Mouse (Mus musculus) midbrain, embryonic 11.5 days (tissue): ENCODE measurements around the gene Rhox3c. TPM values are rescaled to one million over a fixed set of nuclear protein-coding genes. Genes with fewer than 3 reads are reported as not detected.
"Not testable (repeated sequence)": the region's sequence is repeated elsewhere in the genome, so short reads cannot be mapped to it uniquely, and the experiment has no call there.

Source experiments
- ATAC-seq: fragments of 200-750 bp; cut with Nextera tagmentation; 2 replicates; pipeline ENCODE4 v1.8.0; 2017; ENCODE audit warnings: moderate TSS enrichment, moderate library complexity; ENCODE audit not compliant: low FRiP score
- DNase-seq: peaks from one replicate; pipeline ENCODE4 v3.0.0; 2015; ENCODE audit warnings: low spot score; ENCODE audit errors: missing footprints
- H3K27ac ChIP-seq: fragments of 300-500 bp; sonication (generic); 2 replicates; pipeline ENCODE4 v1.5.1; 2014; ENCODE audit warnings: low read depth, low read length
- H3K27me3 ChIP-seq: fragments of 300-500 bp; sonication (generic); 2 replicates; pipeline ENCODE4 v1.6.1; 2014; ENCODE audit warnings: mild to moderate bottlenecking, low read length, moderate library complexity, mixed read lengths; ENCODE audit not compliant: control insufficient read depth, insufficient read depth
- H3K36me3 ChIP-seq: fragments of 300-500 bp; sonication (generic); 2 replicates; pipeline ENCODE4 v1.6.1; 2014; ENCODE audit warnings: mild to moderate bottlenecking, low read length, moderate library complexity, mixed read lengths; ENCODE audit not compliant: control insufficient read depth, insufficient read depth
- H3K4me1 ChIP-seq: fragments of 300-500 bp; sonication (generic); 2 replicates; pipeline ENCODE4 v1.6.1; 2014; ENCODE audit warnings: low read length; ENCODE audit not compliant: control insufficient read depth, insufficient read depth
- H3K4me2 ChIP-seq: fragments of 300-500 bp; sonication (generic); 2 replicates; pipeline ENCODE4 v1.6.1; 2014; ENCODE audit warnings: mild to moderate bottlenecking, moderate library complexity
- H3K4me3 ChIP-seq: fragments of 300-500 bp; sonication (generic); 2 replicates; pipeline ENCODE4 v1.5.1; 2014; ENCODE audit warnings: low read depth, low read length
- H3K9ac ChIP-seq: fragments of 300-500 bp; sonication (generic); 2 replicates; pipeline ENCODE4 v1.6.1; 2014; ENCODE audit warnings: low read length
- H3K9me3 ChIP-seq: fragments of 300-500 bp; sonication (generic); 2 replicates; pipeline ENCODE4 v1.6.1; 2016; ENCODE audit warnings: low read length; ENCODE audit not compliant: control insufficient read depth
- WGBS: fragments of 180-500 bp; shearing (Covaris S2); extraction: QIAGEN DNeasy Blood & Tissue Kit; methylation state at CpG from one replicate; pipeline ENCODE4 v1.1.7; 2014; 5-methylcytosine and 5-hydroxymethylcytosine counted together
- polyA plus RNA-seq: library from polyadenylated mRNA; unstranded; fragments of >200 nt; fragmentation: Nextera tagmentation; extraction: Ambion mirVana; gene quantifications from 2 replicates; pipeline ENCODE4 v1.2.1, GENCODE M21; 2014

The Rhox3c gene
- not detected in 2 replicates for polyA plus RNA-seq

DNA sequence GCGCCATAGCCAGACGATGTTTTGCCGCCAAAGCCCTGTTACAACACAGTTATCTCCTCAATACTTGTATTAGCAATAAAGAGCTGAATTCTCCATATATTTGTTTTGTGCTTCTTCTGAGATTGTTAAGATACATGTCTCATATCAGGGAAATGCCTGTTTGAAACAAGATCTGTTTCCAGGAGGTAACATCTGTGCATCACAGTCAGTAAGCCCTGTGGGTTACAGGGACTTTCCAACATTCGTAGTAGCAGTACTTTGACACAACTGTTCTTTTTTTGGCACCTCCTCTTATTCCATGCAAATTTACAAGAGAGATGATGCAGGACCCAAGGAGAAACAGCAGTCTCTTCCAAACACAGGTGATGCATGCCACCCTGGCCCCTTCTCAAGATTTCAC, at the start of gene Rhox3c:
Rhox3c (plus strand) TSS at position 301 of the 400 bp plus-strand sequence.
- H3K27ac ChIP-seq, H3K4me2 ChIP-seq, H3K27me3 ChIP-seq, H3K4me3 ChIP-seq, ATAC-seq, H3K9me3 ChIP-seq, H3K36me3 ChIP-seq, H3K9ac ChIP-seq, DNase-seq, H3K4me1 ChIP-seq: not testable (repeated sequence)
- 93% methylated on average over 3 of the region's 4 CpGs for WGBS

DNA sequence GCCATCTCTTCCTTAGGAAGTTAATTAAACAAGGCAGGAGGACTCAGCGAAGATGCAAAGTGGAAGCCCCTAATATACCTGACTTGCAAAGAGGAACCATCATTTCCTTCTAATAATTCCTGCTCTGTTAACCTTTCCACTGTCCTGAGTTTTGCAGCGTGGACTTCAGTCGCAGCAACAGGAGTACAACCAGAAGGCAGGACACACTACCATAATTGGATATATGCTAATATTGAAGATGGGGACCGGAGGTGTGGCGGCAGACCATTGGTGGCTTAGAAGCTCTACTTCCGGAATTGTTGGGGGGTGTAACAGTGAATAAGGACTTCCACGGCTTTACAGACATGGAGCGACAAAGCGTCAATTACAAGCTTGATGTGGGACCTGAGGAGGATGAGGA, 46.6 kb upstream of the Rhox3c start, which contains the start of gene Rhox2b:
Rhox2b (plus strand) TSS at position 301 of the 400 bp plus-strand sequence.
- H3K27me3 ChIP-seq, H3K9ac ChIP-seq, H3K4me3 ChIP-seq, ATAC-seq, H3K9me3 ChIP-seq, DNase-seq, H3K4me1 ChIP-seq, H3K4me2 ChIP-seq, H3K27ac ChIP-seq, H3K36me3 ChIP-seq: not testable (repeated sequence)
- WGBS = no CpG with 5 or more reads among the region's 9 CpGs

DNA sequence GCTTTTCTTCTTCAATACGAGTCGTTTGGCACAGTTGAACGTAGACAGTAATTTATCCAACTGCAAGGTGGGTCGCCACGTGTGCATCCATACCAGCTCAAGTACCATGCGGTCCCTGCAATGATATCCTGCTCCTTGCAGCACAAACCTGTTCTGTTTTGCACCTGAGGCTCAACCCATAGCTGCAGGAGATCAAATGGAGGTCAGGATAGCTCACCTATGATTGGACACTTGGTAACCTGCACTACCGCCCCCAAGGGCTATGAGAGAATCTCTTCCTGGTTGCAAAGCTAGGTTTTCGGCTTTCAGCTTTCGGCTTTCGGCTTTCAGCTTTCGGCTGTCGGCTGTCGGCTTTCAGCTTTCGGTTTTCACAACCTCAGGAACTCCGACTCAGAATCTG, 26.2 kb upstream of the Rhox3c start, which contains the start of gene Rhox4b:
Rhox4b (plus strand) TSS at position 301 of the 400 bp plus-strand sequence.
- H3K9ac ChIP-seq, H3K9me3 ChIP-seq, H3K4me3 ChIP-seq, H3K36me3 ChIP-seq, H3K27me3 ChIP-seq, H3K4me1 ChIP-seq, H3K4me2 ChIP-seq, ATAC-seq, DNase-seq, H3K27ac ChIP-seq: not testable (repeated sequence)
- WGBS = 89% methylated on average over 14 of the region's 15 CpGs

DNA sequence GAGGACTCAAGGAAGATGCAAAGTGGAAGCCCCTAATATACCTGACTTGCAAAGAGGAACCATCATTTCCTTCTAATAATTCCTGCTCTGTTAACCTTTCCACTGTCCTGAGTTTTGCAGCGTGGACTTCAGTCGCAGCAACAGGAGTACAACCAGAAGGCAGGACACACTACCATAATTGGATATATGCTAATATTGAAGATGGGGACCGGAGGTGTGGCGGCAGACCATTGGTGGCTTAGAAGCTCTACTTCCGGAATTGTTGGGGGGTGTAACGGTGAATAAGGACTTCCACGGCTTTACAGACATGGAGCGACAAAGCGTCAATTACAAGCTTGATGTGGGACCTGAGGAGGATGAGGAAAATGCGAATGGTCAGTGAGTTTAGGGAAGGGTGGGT, 5.0 kb upstream of the Rhox3c start, which contains the start of gene Rhox2c:
Rhox2c (plus strand) TSS at position 301 of the 400 bp plus-strand sequence.
- not testable (repeated sequence) for H3K27me3 ChIP-seq, H3K4me2 ChIP-seq, DNase-seq, H3K9ac ChIP-seq, H3K4me3 ChIP-seq, H3K4me1 ChIP-seq, H3K36me3 ChIP-seq, H3K27ac ChIP-seq, ATAC-seq, H3K9me3 ChIP-seq
- WGBS = 97% methylated on average over 7 of the region's 10 CpGs

DNA sequence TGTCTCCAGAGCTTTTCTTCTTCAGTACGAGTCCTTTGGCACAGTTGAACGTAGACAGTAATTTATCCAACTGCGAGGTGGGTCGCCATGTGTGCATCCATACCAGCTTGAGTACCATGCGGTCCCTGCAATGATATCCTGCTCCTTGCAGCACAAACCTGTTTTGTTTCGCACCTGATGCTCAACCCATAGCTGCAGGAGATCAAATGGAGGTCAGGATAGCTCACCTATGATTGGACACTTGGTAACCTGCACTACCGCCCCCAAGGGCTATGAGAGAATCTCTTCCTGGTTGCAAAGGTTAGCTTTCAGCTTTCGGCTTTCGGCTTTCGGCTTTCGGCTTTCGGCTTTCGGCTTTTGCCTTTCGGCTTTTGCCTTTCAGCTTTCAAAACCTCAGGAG, 21.7 kb downstream of the Rhox3c start, which contains the start of gene Rhox4c:
Rhox4c (plus strand) TSS at position 301 of the 400 bp plus-strand sequence.
- not testable (repeated sequence) for H3K9ac ChIP-seq, H3K27ac ChIP-seq, H3K4me3 ChIP-seq, H3K9me3 ChIP-seq, ATAC-seq, H3K4me2 ChIP-seq, H3K36me3 ChIP-seq, H3K4me1 ChIP-seq, DNase-seq, H3K27me3 ChIP-seq
- WGBS = 93% methylated on average over 14 of the region's 14 CpGs

DNA sequence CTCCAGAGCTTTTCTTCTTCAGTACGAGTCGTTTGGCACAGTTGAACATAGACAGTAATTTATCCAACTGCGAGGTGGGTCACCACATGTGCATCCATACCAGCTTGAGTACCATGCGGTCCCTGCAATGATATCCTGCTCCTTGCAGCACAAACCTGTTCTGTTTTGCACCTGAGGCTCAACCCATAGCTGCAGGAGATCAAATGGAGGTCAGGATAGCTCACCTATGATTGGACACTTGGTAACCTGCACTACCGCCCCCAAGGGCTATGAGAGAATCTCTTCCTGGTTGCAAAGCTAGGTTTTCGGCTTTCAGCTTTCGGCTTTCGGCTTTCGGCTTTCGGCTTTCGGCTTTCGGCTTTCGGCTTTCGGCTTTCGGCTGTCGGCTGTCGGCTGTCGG, 55.7 kb downstream of the Rhox3c start, which contains the start of gene Rhox4d:
Rhox4d (plus strand) TSS at position 301 of the 400 bp plus-strand sequence.
- not testable (repeated sequence) for H3K36me3 ChIP-seq, H3K27ac ChIP-seq, DNase-seq, H3K9ac ChIP-seq, H3K4me1 ChIP-seq, H3K9me3 ChIP-seq, ATAC-seq, H3K27me3 ChIP-seq, H3K4me2 ChIP-seq, H3K4me3 ChIP-seq
- WGBS = 93% methylated on average over 16 of the region's 18 CpGs

Other genes with a start within 250 kb of the Rhox3c start
- not detected in 2 replicates for gene Gm9, start 247.5 kb upstream of the Rhox3c start, polyA plus RNA-seq
- gene Rhox1, start 236.3 kb upstream of the Rhox3c start, polyA plus RNA-seq = not detected in 2 replicates
- gene Rhox2a, start 213.6 kb upstream of the Rhox3c start, polyA plus RNA-seq = 0.51 TPM in 1 of 2 replicates, not detected in the other
- gene Rhox3a, start 208.7 kb upstream of the Rhox3c start, polyA plus RNA-seq = not detected in 2 replicates
- gene Rhox4a, start 193.2 kb upstream of the Rhox3c start, polyA plus RNA-seq = not detected in 2 replicates
- gene Rhox3a2, start 78.6 kb upstream of the Rhox3c start, polyA plus RNA-seq = not detected in 2 replicates
- 0.18 and 0.43 TPM in 2 replicates for gene Rhox4a2, start 67.7 kb upstream of the Rhox3c start, polyA plus RNA-seq
- gene Rhox2b, start 46.5 kb upstream of the Rhox3c start, polyA plus RNA-seq = 0.33 TPM in 1 of 2 replicates, not detected in the other
- gene Rhox4b, start 26.1 kb upstream of the Rhox3c start, polyA plus RNA-seq = 0.18 TPM in 1 of 2 replicates, not detected in the other
- gene Rhox2c, start 4.9 kb upstream of the Rhox3c start, polyA plus RNA-seq = 0.67 and 1.3 TPM in 2 replicates
- gene Rhox4c, start 21.8 kb downstream of the Rhox3c start, polyA plus RNA-seq = not detected in 2 replicates
- gene Rhox2d, start 34.8 kb downstream of the Rhox3c start, polyA plus RNA-seq = not detected in 2 replicates
- not detected in 2 replicates for gene Rhox4d, start 55.8 kb downstream of the Rhox3c start, polyA plus RNA-seq
- not detected in 2 replicates for gene Rhox2e, start 71.9 kb downstream of the Rhox3c start, polyA plus RNA-seq
- gene Rhox3e, start 83.4 kb downstream of the Rhox3c start, polyA plus RNA-seq = not detected in 2 replicates
- not detected in 2 replicates for gene Rhox4e, start 98.8 kb downstream of the Rhox3c start, polyA plus RNA-seq
- gene Rhox2f, start 112.8 kb downstream of the Rhox3c start, polyA plus RNA-seq = 0.33 TPM in 1 of 2 replicates, not detected in the other
- gene Rhox3f, start 122.4 kb downstream of the Rhox3c start, polyA plus RNA-seq = not detected in 2 replicates
- gene Rhox4f, start 149.1 kb downstream of the Rhox3c start, polyA plus RNA-seq = not detected in 2 replicates
- gene Rhox3g, start 170.0 kb downstream of the Rhox3c start, polyA plus RNA-seq = not detected in 2 replicates
- gene Rhox2g, start 184.9 kb downstream of the Rhox3c start, polyA plus RNA-seq = not detected in 2 replicates
- 0.15 TPM in 1 of 2 replicates, not detected in the other for gene Rhox4g, start 192.7 kb downstream of the Rhox3c start, polyA plus RNA-seq
- gene Rhox3h, start 210.2 kb downstream of the Rhox3c start, polyA plus RNA-seq = not detected in 2 replicates
- not detected in 2 replicates for gene Rhox2h, start 214.7 kb downstream of the Rhox3c start, polyA plus RNA-seq